Mouse (Mus musculus): ENCODE data around the gene Ndrg3. TPM values are rescaled to one million over a fixed set of nuclear protein-coding genes. Genes with fewer than 3 reads are reported as not detected.
A peak's percentile ranks its signal among the peaks of the same experiment; 100 is the strongest.
"Not testable (repeated sequence)": the region's sequence is repeated elsewhere in the genome, so short reads cannot be mapped to it uniquely, and the experiment has no call there.

Gene Ndrg3
- polyA plus RNA-seq, 1 experiment from 2014 or later: 41.1 TPM

DNA sequence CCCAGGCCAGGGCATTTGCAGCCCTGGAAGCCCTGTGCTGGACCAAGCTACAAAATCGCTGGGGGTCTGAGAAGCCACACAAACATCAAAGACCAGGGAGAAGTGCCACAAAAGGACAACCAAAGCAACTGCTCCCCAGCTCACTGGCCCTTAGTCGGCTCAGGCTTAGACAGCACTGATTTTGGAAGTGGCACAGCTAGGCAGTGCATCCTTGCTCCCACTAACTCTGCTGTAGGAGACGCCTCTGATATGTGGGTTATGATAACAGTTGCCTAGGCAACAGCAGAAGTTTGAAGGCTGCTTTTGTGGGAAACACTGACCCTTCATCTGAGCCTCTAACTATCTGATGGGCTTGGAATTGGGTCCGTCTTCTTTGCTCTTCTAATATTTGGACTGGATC lies 92.7 kb downstream of the Ndrg3 start:
- no peak overlapping the region for H3K27ac ChIP-seq
- no peak overlapping the region for H3K4me2 ChIP-seq
- H3K4me1 ChIP-seq (replicated peaks): peaks cover 44% of the 10 kb centered on the region
- no peak overlapping the region for H3K4me3 ChIP-seq (replicated peaks)
- no peaks in the 10 kb centered on the region for H3K27me3 ChIP-seq
- no peak for ATAC-seq (ENCODE audit: low read depth)
- no peaks in the 10 kb centered on the region for H3K36me3 ChIP-seq
- H3K9ac ChIP-seq: no peak overlapping the region
- DNase-seq: no peak
- no peaks in the 10 kb centered on the region for H3K9me3 ChIP-seq (replicated peaks)
- 51% methylated on average over 4 of the region's 4 CpGs for WGBS (ENCODE audit: insufficient replicate concordance)

- 12% methylated on average over 4 of the region's 4 CpGs for WGBS (ENCODE audit: insufficient replicate concordance)
- H3K27me3 ChIP-seq: no peaks in the 10 kb centered on the region
Observed at GRCm38 (mm10) chr2:156898374-156898773, 93.5 kb downstream of the Ndrg3 start.

DNA sequence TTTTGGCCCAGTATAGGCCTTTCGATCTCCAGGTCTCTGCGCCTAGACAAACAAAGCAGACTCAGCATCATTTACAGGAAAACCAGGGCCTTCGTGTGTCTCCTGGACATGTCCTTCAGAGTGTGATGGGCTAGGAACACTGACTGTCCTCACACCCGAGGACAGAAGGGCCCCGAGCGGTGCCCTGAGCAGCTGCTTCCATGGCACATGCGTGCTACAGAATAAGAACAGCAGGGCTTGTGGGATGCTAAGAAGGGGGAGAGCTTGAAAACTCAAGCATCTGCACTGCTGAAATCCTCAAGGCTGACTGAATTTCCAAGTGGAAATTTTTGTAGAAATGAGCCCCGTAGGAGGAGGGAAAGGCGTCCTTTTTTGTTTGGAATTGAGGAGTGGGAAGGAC lies 94.8 kb downstream of the Ndrg3 start:
- Histone ChIP-seq H3K27ac (no peak overlapping the region), H3K27me3 (no peaks in the 10 kb centered on the region), H3K36me3 (no peaks in the 10 kb centered on the region), H3K4me3 (replicated peaks) (no peak overlapping the region), H3K4me2 (no peak overlapping the region), H3K9me3 (replicated peaks) (no peaks in the 10 kb centered on the region), H3K4me1 (replicated peaks) (peaks cover 46% of the 10 kb centered on the region), H3K9ac (no peak overlapping the region)
- 69% methylated on average over 9 of the region's 9 CpGs for WGBS (ENCODE audit: insufficient replicate concordance)
- ATAC-seq (ENCODE audit: low read depth) (no peak), DNase-seq (no peak)

More at GRCm38 (mm10) chr2:156898374-156898773, 93.5 kb downstream of the Ndrg3 start:
- no peak overlapping the region for H3K4me3 ChIP-seq (replicated peaks)
- no peak overlapping the region; the same call in 1 of the 2 replicates for H3K27ac ChIP-seq
- no peaks in the 10 kb centered on the region for H3K9me3 ChIP-seq (replicated peaks)
- peaks cover 46% of the 10 kb centered on the region for H3K4me1 ChIP-seq (replicated peaks)
- no peaks in the 10 kb centered on the region for H3K36me3 ChIP-seq
- H3K4me2 ChIP-seq: peak overlapping the region; percentile 34
- H3K9ac ChIP-seq: peak overlapping the region; percentile 18; the same call in 1 of the 2 replicates
- DNase-seq (no peak), ATAC-seq (ENCODE audit: low read depth) (peak; percentile 57)

DNA sequence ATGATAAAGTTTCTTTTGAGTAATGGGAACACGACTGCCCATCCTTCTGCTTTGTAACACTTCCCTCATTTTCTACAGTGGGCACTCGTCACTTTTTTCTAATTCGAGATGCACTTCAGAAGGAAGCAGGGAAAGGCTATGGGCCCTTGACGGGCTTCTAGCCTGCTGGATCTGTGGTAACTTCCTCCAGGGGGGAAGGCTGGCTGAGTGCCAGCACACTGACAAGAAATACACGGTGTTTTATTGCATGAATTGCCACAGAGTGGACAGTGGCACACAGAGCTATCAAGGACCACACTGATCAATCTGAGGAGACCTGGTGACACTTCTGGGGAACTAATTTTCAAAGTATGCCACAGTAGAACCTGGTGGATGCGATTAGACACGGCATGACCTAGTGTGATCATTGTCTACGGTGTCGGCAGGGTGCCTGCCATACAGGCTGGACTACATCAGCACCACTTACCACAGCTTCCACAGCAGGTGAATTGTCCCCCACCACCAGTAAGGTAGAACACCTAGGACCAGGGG lies 95.4 kb downstream of the Ndrg3 start:
- Histone ChIP-seq H3K9ac (no peak overlapping the region), H3K4me1 (replicated peaks) (peaks cover 46% of the 10 kb centered on the region), H3K27ac (no peak overlapping the region), H3K27me3 (no peaks in the 10 kb centered on the region), H3K36me3 (no peaks in the 10 kb centered on the region), H3K4me2 (no peak overlapping the region), H3K9me3 (replicated peaks) (no peaks in the 10 kb centered on the region), H3K4me3 (replicated peaks) (no peak overlapping the region)
- no peak for DNase-seq
- 55% methylated on average over 9 of the region's 9 CpGs for WGBS (ENCODE audit: insufficient replicate concordance)
- ATAC-seq (ENCODE audit: low read depth): no peak

GRCm38 (mm10) chr2:156894496-156895265 lies 97.2 kb downstream of the Ndrg3 start:
- no peak for DNase-seq
- H3K4me3 ChIP-seq (replicated peaks): no peak overlapping the region
- peaks cover 46% of the 10 kb centered on the region for H3K4me1 ChIP-seq (replicated peaks)
- no peaks in the 10 kb centered on the region for H3K27me3 ChIP-seq
- H3K9ac ChIP-seq: no peak overlapping the region
- 54% methylated on average over 15 of the region's 15 CpGs for WGBS (ENCODE audit: insufficient replicate concordance)
- H3K36me3 ChIP-seq: no peaks in the 10 kb centered on the region
- no peak overlapping the region for H3K27ac ChIP-seq
- no peaks in the 10 kb centered on the region for H3K9me3 ChIP-seq (replicated peaks)
- 0 out of 2 replicates have a peak, but pooled peaks have one; percentile 39 for ATAC-seq (ENCODE audit: low read depth)
- H3K4me2 ChIP-seq: no peak overlapping the region

DNA sequence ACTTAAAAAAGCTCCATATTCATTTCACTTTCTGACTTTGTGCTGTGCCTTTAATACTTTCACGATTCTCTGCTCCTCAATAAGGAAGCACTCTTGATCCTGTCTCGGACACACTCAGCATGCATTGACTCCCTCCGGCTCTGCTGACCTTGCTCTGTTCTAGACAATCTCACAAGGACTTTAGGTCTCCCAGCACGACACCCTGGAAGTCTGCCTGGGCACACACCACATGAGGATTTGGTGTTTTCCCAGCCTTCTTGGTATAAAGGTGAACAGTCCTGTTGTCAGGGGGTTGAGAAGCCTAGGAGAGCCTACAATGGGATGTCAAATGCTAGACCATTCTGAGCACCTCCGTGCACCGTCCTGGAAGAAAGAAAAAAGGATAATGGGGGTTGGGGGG lies 99.0 kb downstream of the Ndrg3 start:
- Histone ChIP-seq H3K4me3 (replicated peaks) (no peak overlapping the region), H3K9me3 (replicated peaks) (no peaks in the 10 kb centered on the region), H3K27me3 (no peaks in the 10 kb centered on the region), H3K4me1 (replicated peaks) (peaks cover 29% of the 10 kb centered on the region), H3K27ac (no peak overlapping the region), H3K36me3 (no peaks in the 10 kb centered on the region), H3K4me2 (no peak overlapping the region), H3K9ac (no peak overlapping the region)
- WGBS (ENCODE audit: insufficient replicate concordance): 72% methylated on average over 6 of the region's 6 CpGs
- ATAC-seq (ENCODE audit: low read depth) (no peak), DNase-seq (no peak)

DNA sequence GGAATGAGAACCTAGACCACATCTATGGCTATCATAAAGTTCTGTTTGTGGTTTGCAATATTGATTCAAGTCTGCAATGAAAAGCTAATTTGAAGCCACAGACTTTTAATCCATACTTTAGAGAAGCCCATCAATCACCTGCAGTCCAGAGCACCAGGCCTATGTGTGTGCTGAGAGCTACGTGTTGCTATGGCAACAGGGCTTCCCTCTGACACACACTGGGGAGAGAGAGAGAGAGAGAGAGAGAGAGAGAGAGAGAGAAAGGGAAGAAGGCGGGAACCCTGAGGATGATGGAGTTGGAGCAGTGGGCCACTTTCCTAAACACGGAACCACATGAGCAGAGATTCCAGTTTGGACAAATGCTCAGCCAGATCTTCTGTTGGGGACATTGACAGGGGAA lies 99.6 kb downstream of the Ndrg3 start:
- 58% methylated on average over 3 of the region's 3 CpGs for WGBS (ENCODE audit: insufficient replicate concordance)
- no peaks in the 10 kb centered on the region for H3K27me3 ChIP-seq

GRCm38 (mm10) chr2:156888490-156888889 lies 103.4 kb downstream of the Ndrg3 start:
- no peaks in the 10 kb centered on the region for H3K9me3 ChIP-seq (replicated peaks)
- H3K4me1 ChIP-seq (replicated peaks): peaks cover 40% of the 10 kb centered on the region
- 55% methylated on average over 3 of the region's 3 CpGs for WGBS (ENCODE audit: insufficient replicate concordance)
- no peak overlapping the region for H3K4me3 ChIP-seq (replicated peaks)
- no peak overlapping the region for H3K4me2 ChIP-seq
- no peak for ATAC-seq (ENCODE audit: low read depth)
- H3K27ac ChIP-seq: no peak overlapping the region
- H3K9ac ChIP-seq: no peak overlapping the region
- no peaks in the 10 kb centered on the region for H3K27me3 ChIP-seq
- no peak for DNase-seq
- H3K36me3 ChIP-seq: no peaks in the 10 kb centered on the region

More for the DNA sequence above, 99.6 kb downstream of the Ndrg3 start:
- Histone ChIP-seq H3K27ac (no peak overlapping the region), H3K4me3 (replicated peaks) (no peak overlapping the region), H3K9me3 (replicated peaks) (no peaks in the 10 kb centered on the region), H3K9ac (no peak overlapping the region), H3K36me3 (no peaks in the 10 kb centered on the region), H3K4me2 (no peak overlapping the region), H3K4me1 (replicated peaks) (peaks cover 25% of the 10 kb centered on the region)
- DNase-seq: no peak
- no peak for ATAC-seq (ENCODE audit: low read depth)

- Histone ChIP-seq H3K4me1 (replicated peaks) (peaks cover 54% of the 10 kb centered on the region), H3K9me3 (replicated peaks) (no peaks in the 10 kb centered on the region), H3K4me3 (replicated peaks) (0 out of 2 replicates have a peak within 1 kb of the TSS, but pooled peaks have one; percentile 5), H3K27me3 (no peaks in the 10 kb centered on the region), H3K4me2 (peak within 1 kb of the TSS; percentile 3; the same call in 1 of the 2 replicates), H3K27ac (peak within 1 kb of the TSS; percentile 92; the same call in 1 of the 2 replicates), H3K36me3 (no peaks in the 10 kb centered on the region), H3K9ac (peak within 1 kb of the TSS; percentile 26; the same call in 1 of the 2 replicates)
- DNase-seq: no peak
- no peak for ATAC-seq (ENCODE audit: low read depth)
- WGBS (ENCODE audit: insufficient replicate concordance): 25% methylated on average over 6 of the region's 6 CpGs
Observed at GRCm38 (mm10) chr2:156887017-156887416, 104.8 kb downstream of the Ndrg3 start, which contains the start of gene Sla2. TSS of gene Sla2 (minus strand) at chr2:156887192.

DNA sequence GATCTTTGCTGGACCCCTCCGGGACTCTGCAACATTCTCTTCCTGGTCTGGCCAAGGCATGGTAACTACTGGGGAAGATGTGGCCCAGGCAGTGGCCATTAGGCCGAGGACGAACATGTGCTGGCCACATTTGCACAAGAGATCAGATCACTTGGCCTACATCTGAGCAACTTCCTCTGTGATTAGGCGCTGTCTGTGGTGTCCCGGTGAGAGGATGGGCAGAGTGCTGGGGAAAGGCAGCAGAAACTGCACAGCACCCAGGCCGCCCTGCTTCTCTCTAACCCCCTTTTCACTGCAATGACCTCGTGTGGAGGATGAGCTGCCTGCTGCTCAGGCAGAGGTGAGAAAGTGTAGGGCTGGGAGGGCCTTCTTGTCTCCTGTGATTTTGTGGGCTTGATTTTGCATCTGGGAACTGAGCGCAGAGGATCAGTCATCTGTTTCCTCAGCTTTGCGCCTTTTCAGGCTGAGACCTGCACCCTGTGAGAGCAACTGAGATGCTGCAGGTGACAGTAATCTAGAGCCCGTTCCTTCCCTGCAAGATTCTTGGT lies 105.7 kb downstream of the Ndrg3 start:
- H3K4me1 ChIP-seq (replicated peaks): peaks cover 63% of the 10 kb centered on the region
- peak overlapping the region; percentile 92 for H3K27ac ChIP-seq
- H3K4me2 ChIP-seq: peak overlapping the region; percentile 3; the same call in 1 of the 2 replicates
- H3K36me3 ChIP-seq: no peaks in the 10 kb centered on the region
- no peaks in the 10 kb centered on the region for H3K27me3 ChIP-seq
- DNase-seq (no peak), ATAC-seq (ENCODE audit: low read depth) (no peak)
- 43% methylated on average over 10 of the region's 10 CpGs for WGBS (ENCODE audit: insufficient replicate concordance)
- H3K4me3 ChIP-seq (replicated peaks): 0 out of 2 replicates have a peak overlapping the region, but pooled peaks have one; percentile 5
- H3K9me3 ChIP-seq (replicated peaks): no peaks in the 10 kb centered on the region
- H3K9ac ChIP-seq: peak overlapping the region; percentile 26; the same call in 1 of the 2 replicates

DNA sequence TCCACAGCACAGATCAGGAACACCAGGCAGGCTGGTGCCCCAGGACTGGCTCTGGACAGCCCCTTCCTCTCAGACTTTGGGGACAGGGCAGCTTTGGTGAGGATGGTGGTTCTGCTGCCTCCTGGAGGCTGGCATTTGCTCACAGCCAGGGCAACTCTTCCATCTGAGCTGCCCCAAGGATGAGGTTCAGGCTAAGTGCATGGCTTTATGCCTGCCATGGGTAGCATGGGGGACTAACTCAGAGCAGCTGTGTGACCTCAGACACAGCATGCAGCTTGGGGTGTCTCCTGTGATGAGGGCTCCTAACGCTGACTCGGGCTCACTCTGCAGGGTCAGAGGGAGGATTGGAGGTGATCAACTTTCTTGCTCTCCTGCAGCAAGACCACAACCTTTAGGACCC lies 106.2 kb downstream of the Ndrg3 start:
- 67% methylated on average over 2 of the region's 2 CpGs for WGBS (ENCODE audit: insufficient replicate concordance)
- not testable (repeated sequence) for DNase-seq; H3K27me3 ChIP-seq; H3K9me3 ChIP-seq (replicated peaks); ATAC-seq (ENCODE audit: low read depth); H3K9ac ChIP-seq; H3K4me3 ChIP-seq (replicated peaks); H3K4me2 ChIP-seq; H3K36me3 ChIP-seq
- H3K4me1 ChIP-seq (replicated peaks): peaks cover 65% of the 10 kb centered on the region
- H3K27ac ChIP-seq: peak overlapping the region; percentile 92

All from liver, embryonic 13.5 days (tissue).